Mouse (Mus musculus) heart, adult 2 months (tissue): ENCODE data around the gene Anapc1. TPM values are rescaled to one million over a fixed set of nuclear protein-coding genes. Genes with fewer than 3 reads are reported as not detected.

ENCODE experiments used
- DNase-seq, 2 experiments: peaks; one replicate each; pipeline ENCODE4 v3.0.0; 2021
- H3K27ac ChIP-seq: fragments of 200-600 bp; 2 replicates; pipeline ENCODE4 v1.8.1; 2022
- H3K27me3 ChIP-seq: fragments of 200-500 bp; 2 replicates; pipeline ENCODE4 v1.6.1; 2012; ENCODE audit warnings: mild to moderate bottlenecking, low read length, inconsistent platforms, mixed read lengths; ENCODE audit not compliant: control insufficient read depth, insufficient read depth
- H3K36me3 ChIP-seq: fragments of 200-500 bp; 2 replicates; pipeline ENCODE4 v1.6.1; 2012; ENCODE audit warnings: low read length, inconsistent platforms; ENCODE audit not compliant: control insufficient read depth, insufficient read depth
- H3K4me1 ChIP-seq: fragments of 200-500 bp; 2 replicates; pipeline ENCODE4 v1.6.1; 2011; ENCODE audit warnings: low read length; ENCODE audit not compliant: control insufficient read depth, insufficient read depth
- H3K4me3 ChIP-seq: fragments of 200-600 bp; 2 replicates; pipeline ENCODE4 v1.8.1; 2022
- H3K79me2 ChIP-seq: fragments of 200-500 bp; replicated peaks from 2 replicates; pipeline ENCODE4 v1.6.1; 2012; ENCODE audit warnings: mild to moderate bottlenecking, inconsistent platforms, low read length, moderate library complexity, mixed read lengths; ENCODE audit not compliant: control insufficient read depth, insufficient read depth
- H3K9ac ChIP-seq: fragments of 200-500 bp; 2 replicates; pipeline ENCODE4 v1.6.1; 2012; ENCODE audit warnings: low read depth, mild to moderate bottlenecking, control low read depth, inconsistent platforms, low read length, mixed read lengths
- CTCF ChIP-seq: fragments of 200-600 bp; IDR thresholded peaks from 2 replicates; pipeline ENCODE4 v1.8.1; 2022; ENCODE audit warnings: antibody characterized with exemption, mild to moderate bottlenecking, moderate library complexity
- EP300 ChIP-seq: fragments of 200-500 bp; IDR thresholded peaks from 2 replicates; pipeline ENCODE4 v1.6.1; 2011; ENCODE audit warnings: low read depth, low read length, control low read depth; ENCODE audit not compliant: insufficient read depth
- POLR2A ChIP-seq: fragments of 200-500 bp; IDR thresholded peaks from 2 replicates; pipeline ENCODE4 v1.6.1; 2011; ENCODE audit warnings: mild to moderate bottlenecking, low read depth, low read length, control low read depth; ENCODE audit not compliant: insufficient read depth
- WGBS: fragments of 180-500 bp; shearing (Covaris S2); methylation state at CpG from one replicate; pipeline ENCODE4 v1.1.7; 2018; 5-methylcytosine and 5-hydroxymethylcytosine counted together
- intact Hi-C: fragments of 180-260 bp; cut with DNase I; formaldehyde crosslinking; loops from one replicate; pipeline ENCODE4 v1.15.1; 2025
- polyA plus RNA-seq: library from polyadenylated mRNA; depleted of rRNA; stranded (reverse); fragments of >200 nt; gene quantifications from 2 replicates; pipeline ENCODE4 v1.2.3, GENCODE M21; 2012
- total RNA-seq, 2 experiments: library from RNA; stranded (reverse); gene quantifications; 2 replicates each; pipeline ENCODE4 v1.2.3; 2021

The Anapc1 gene
- total and polyA plus RNA-seq, 3 experiments, result 31.0 to 45.5 (median 39.4) TPM

GRCm38 (mm10) chr2:128680661-128681060, 6.5 kb downstream of the Anapc1 start:
- Histone ChIP-seq H3K27me3 (no peaks in the 10 kb centered on the region), H3K4me3 (no peak overlapping the region), H3K36me3 (peaks cover 7% of the 10 kb centered on the region), H3K79me2 (no peaks in the 10 kb centered on the region), H3K9ac (no peak overlapping the region), H3K4me1 (no peaks in the 10 kb centered on the region; the same call in 1 of the 2 replicates), H3K27ac (no peak overlapping the region)
- intact Hi-C loops, result loop anchor here (5.0 kb wide), 1 partner anchor 63 kb away; no protein-coding TSS in a partner anchor
- DNase-seq, result no peak
- WGBS, result 31% methylated on average over 4 of the region's 4 CpGs
- TF ChIP-seq POLR2A (no peak), EP300 (no peak), CTCF (no peak)

GRCm38 (mm10) chr2:128620578-128620977, 66.6 kb downstream of the Anapc1 start:
- Histone ChIP-seq H3K27me3 (no peaks in the 10 kb centered on the region), H3K27ac (no peak overlapping the region), H3K36me3 (peaks cover 2% of the 10 kb centered on the region), H3K4me3 (no peak overlapping the region), H3K9ac (no peak overlapping the region), H3K4me1 (no peaks in the 10 kb centered on the region), H3K79me2 (no peaks in the 10 kb centered on the region)
- TF ChIP-seq EP300 (no peak), CTCF (no peak), POLR2A (no peak)
- intact Hi-C loops, result no loop called here
- WGBS, result 93% methylated on average over 1 of the region's 1 CpGs
- DNase-seq, result no peak

GRCm38 (mm10) chr2:128615366-128615765, 71.8 kb downstream of the Anapc1 start:
- no peak for TF ChIP-seq CTCF
- TF ChIP-seq POLR2A, result no peak
- no peak for TF ChIP-seq EP300
- Histone ChIP-seq H3K27ac (no peak overlapping the region), H3K9ac (no peak overlapping the region), H3K4me3 (no peak overlapping the region), H3K27me3 (no peaks in the 10 kb centered on the region), H3K36me3 (peaks cover 4% of the 10 kb centered on the region), H3K79me2 (no peaks in the 10 kb centered on the region), H3K4me1 (no peaks in the 10 kb centered on the region)
- intact Hi-C loops, result loop anchor here (5.0 kb wide), 1 partner anchor 67 kb away; no protein-coding TSS in a partner anchor
- DNase-seq, result no peak
- WGBS, result 94% methylated on average over 4 of the region's 4 CpGs

- intact Hi-C loops, result no loop called here
- peak overlapping the region; percentile 64 for H3K27ac ChIP-seq
- H3K4me3 ChIP-seq, result no peak overlapping the region
- H3K9ac ChIP-seq, result no peak overlapping the region
- H3K27me3 ChIP-seq, result no peaks in the 10 kb centered on the region
- 44% methylated on average over 5 of the region's 5 CpGs for WGBS
- TF ChIP-seq POLR2A (no peak), EP300 (no peak), CTCF (no peak)
- peaks cover 4% of the 10 kb centered on the region for H3K36me3 ChIP-seq
- H3K79me2 ChIP-seq, result no peaks in the 10 kb centered on the region
- no peaks in the 10 kb centered on the region; the same call in 1 of the 2 replicates for H3K4me1 ChIP-seq
- DNase-seq, result peak in 1 of 2 experiments; percentile 21
Observed at GRCm38 (mm10) chr2:128613365-128613764, 73.8 kb downstream of the Anapc1 start.

- H3K27me3 ChIP-seq, result no peaks in the 10 kb centered on the region
- H3K79me2 ChIP-seq, result no peaks in the 10 kb centered on the region
- H3K4me3 ChIP-seq, result no peak overlapping the region
- DNase-seq, result no peak
- WGBS, result 81% methylated on average over 7 of the region's 7 CpGs
- no peaks in the 10 kb centered on the region; the same call in 1 of the 2 replicates for H3K4me1 ChIP-seq
- intact Hi-C loops, result no loop called here
- peaks cover 4% of the 10 kb centered on the region for H3K36me3 ChIP-seq
- TF ChIP-seq CTCF (no peak), POLR2A (no peak), EP300 (no peak)
- H3K9ac ChIP-seq, result no peak overlapping the region
- H3K27ac ChIP-seq, result no peak overlapping the region
Observed at GRCm38 (mm10) chr2:128612275-128612674, 74.9 kb downstream of the Anapc1 start.

GRCm38 (mm10) chr2:128611178-128611577, 76.0 kb downstream of the Anapc1 start:
- 88% methylated on average over 8 of the region's 8 CpGs for WGBS
- no peaks in the 10 kb centered on the region for H3K79me2 ChIP-seq
- H3K27ac ChIP-seq, result no peak overlapping the region
- intact Hi-C loops, result no loop called here
- H3K36me3 ChIP-seq, result peaks cover 2% of the 10 kb centered on the region
- no peak overlapping the region for H3K9ac ChIP-seq
- H3K4me3 ChIP-seq, result no peak overlapping the region
- H3K27me3 ChIP-seq, result no peaks in the 10 kb centered on the region
- H3K4me1 ChIP-seq, result no peaks in the 10 kb centered on the region; the same call in 1 of the 2 replicates
- TF ChIP-seq EP300 (no peak), POLR2A (no peak), CTCF (no peak)
- DNase-seq, result no peak
